Comparison of ENCODE assay signal across 8 mouse cellular contexts in genomic region chr2:25863337-25864131, GRCm38 (mm10). TPM values are rescaled to one million over a fixed set of nuclear protein-coding genes. Genes with fewer than 3 reads are reported as not detected.
DNase-seq lines count a peak whose midpoint lies in the region; ATAC-seq and TF ChIP-seq lines count a peak whose summit lies in the region.

TSS of gene Kcnt1 (plus strand) at chr2:25863734.

- no peaks in the 10 kb centered on the region for H3K9me3 ChIP-seq in heart, embryonic 12.5 days (replicated peaks)
- no peaks in the 10 kb centered on the region for H3K9me3 ChIP-seq in forebrain, postnatal 0 days (ENCODE audit: low read length)
- no peaks in the 10 kb centered on the region for H3K9me3 ChIP-seq in liver, embryonic 11.5 days (ENCODE audit: control insufficient read depth, low read length)
- H3K9me3 ChIP-seq in neural tube, embryonic 12.5 days, result no peaks in the 10 kb centered on the region

- H3K27me3 ChIP-seq in heart, embryonic 12.5 days (replicated peaks), result peaks cover 85% of the 10 kb centered on the region
- H3K27me3 ChIP-seq in forebrain, postnatal 0 days (ENCODE audit: insufficient read depth, low read length), result 0 out of 2 replicates have a peak, but pooled peaks cover 8% of the 10 kb centered on the region
- peaks cover 56% of the 10 kb centered on the region for H3K27me3 ChIP-seq in liver, embryonic 11.5 days (replicated peaks; ENCODE audit: control insufficient read depth, insufficient read depth, low read length)
- peaks cover 35% of the 10 kb centered on the region for H3K27me3 ChIP-seq in neural tube, embryonic 12.5 days (replicated peaks)

- intact Hi-C loops in gastrocnemius, postnatal 36 days (cut with DNase I), result no loop called here

- H3K4me3 ChIP-seq in heart, embryonic 12.5 days, result peak within 1 kb of the TSS; percentile 50
- peak within 1 kb of the TSS; percentile 45 for H3K4me3 ChIP-seq in forebrain, postnatal 0 days (ENCODE audit: low read depth, low read length)
- peak within 1 kb of the TSS; percentile 43 for H3K4me3 ChIP-seq in liver, embryonic 11.5 days (ENCODE audit: low read depth, low read length)
- H3K4me3 ChIP-seq in neural tube, embryonic 12.5 days, result peak within 1 kb of the TSS; percentile 55

- peaks cover 15% of the 10 kb centered on the region for H3K4me1 ChIP-seq in heart, embryonic 12.5 days (replicated peaks)
- H3K4me1 ChIP-seq in forebrain, postnatal 0 days (ENCODE audit: insufficient read depth), result 0 out of 2 replicates have a peak, but pooled peaks cover 5% of the 10 kb centered on the region
- no peaks in the 10 kb centered on the region for H3K4me1 ChIP-seq in liver, embryonic 11.5 days (replicated peaks; ENCODE audit: control insufficient read depth, insufficient read depth, low read length)
- H3K4me1 ChIP-seq in neural tube, embryonic 12.5 days, result peaks cover 27% of the 10 kb centered on the region

- WGBS in heart, embryonic 12.5 days, result under 1% methylated on average over 46 of the region's 53 CpGs
- 3% methylated on average over 38 of the region's 53 CpGs for WGBS in forebrain, postnatal 0 days
- 2% methylated on average over 51 of the region's 53 CpGs for whole genome bisulfite sequencing in liver, embryonic 11.5 days
- under 1% methylated on average over 42 of the region's 53 CpGs for WGBS in neural tube, embryonic 12.5 days

- DNase-seq in heart, adult 8-10 months (ENCODE audit: low spot score), result no peak
- peak; percentile 67 to 73 for DNase-seq in cerebellum, adult 18-20 months
- DNase-seq in forebrain, postnatal 0 days, result peak; percentile 35
- DNase-seq in kidney, adult 8-10 months, result peak; percentile 46 to 50
- DNase-seq in liver, embryonic 11.5 days (ENCODE audit: low spot score), result no peak
- DNase-seq in gastrocnemius, postnatal 36 days, result no peak

- no peak within 1 kb of the TSS for H3K27ac ChIP-seq in heart, embryonic 12.5 days (ENCODE audit: poor library complexity, severe bottlenecking)
- no peak within 1 kb of the TSS for H3K27ac ChIP-seq in forebrain, postnatal 0 days (ENCODE audit: low read depth, low read length)
- H3K27ac ChIP-seq in liver, embryonic 11.5 days (ENCODE audit: low read depth, low read length), result no peak within 1 kb of the TSS
- H3K27ac ChIP-seq in neural tube, embryonic 12.5 days, result no peak within 1 kb of the TSS

- no peaks in the 10 kb centered on the region for H3K36me3 ChIP-seq in heart, embryonic 12.5 days
- no peaks in the 10 kb centered on the region for H3K36me3 ChIP-seq in forebrain, postnatal 0 days (ENCODE audit: insufficient read depth)
- no peaks in the 10 kb centered on the region for H3K36me3 ChIP-seq in liver, embryonic 11.5 days (ENCODE audit: control insufficient read depth, insufficient read depth, low read length)
- no peaks in the 10 kb centered on the region for H3K36me3 ChIP-seq in neural tube, embryonic 12.5 days

- H3K9ac ChIP-seq in heart, embryonic 12.5 days, result peak within 1 kb of the TSS; percentile 49; the same call in 1 of the 2 replicates
- H3K9ac ChIP-seq in forebrain, postnatal 0 days, result peak within 1 kb of the TSS; percentile 23; the same call in 1 of the 2 replicates
- no peak within 1 kb of the TSS for H3K9ac ChIP-seq in liver, embryonic 11.5 days (ENCODE audit: low read depth, low read length)
- H3K9ac ChIP-seq in neural tube, embryonic 12.5 days, result peak within 1 kb of the TSS; percentile 61

- ATAC-seq in heart, embryonic 12.5 days (ENCODE audit: insufficient number of reproducible peaks, low FRiP score), result no peak
- ATAC-seq in forebrain, postnatal 0 days, result peak; percentile 36; the same call in 1 of the 2 replicates
- ATAC-seq in liver, embryonic 11.5 days (replicated peaks; ENCODE audit: low FRiP score), result no peak
- peak; percentile 44 for ATAC-seq in neural tube, embryonic 12.5 days (ENCODE audit: low FRiP score, low read depth)

- no peak for TF ChIP-seq CTCF in forebrain, postnatal 0 days (IDR thresholded peaks at IDR 0.05; ENCODE audit: low read depth)

- peak within 1 kb of the TSS; percentile 91 for H3K4me2 ChIP-seq in heart, embryonic 12.5 days
- H3K4me2 ChIP-seq in forebrain, postnatal 0 days (ENCODE audit: low read depth), result peak within 1 kb of the TSS; percentile 92
- H3K4me2 ChIP-seq in liver, embryonic 11.5 days, result peak within 1 kb of the TSS; percentile 81
- H3K4me2 ChIP-seq in neural tube, embryonic 12.5 days (replicated peaks), result peak within 1 kb of the TSS; percentile 100

RNA-seq across cellular contexts. Expression of gene Kcnt1, which starts in this region (rescaled TPM):
- not detected in 2 replicates for polyA plus RNA-seq in heart, embryonic 12.5 days (2016; fragmentation: Nextera tagmentation; extraction: Ambion mirVana)
- total RNA-seq in heart, adult 8-10 months (2022), result under 1 TPM; 0.44 to 0.90 (median 0.59) TPM
- 27.1 and 35.6 TPM in 2 replicates for total RNA-seq in forebrain, postnatal 0 days (2014; rRNA removed)
- 8.1 and 11.2 TPM in 2 replicates for polyA plus RNA-seq in forebrain, postnatal 0 days (2015; fragmentation: Nextera tagmentation; extraction: Ambion mirVana)
- 0.33 TPM in 1 of 2 replicates, not detected in the other for polyA plus RNA-seq in liver, embryonic 11.5 days (2014; fragmentation: Nextera tagmentation; extraction: Ambion mirVana)
- polyA plus RNA-seq in neural tube, embryonic 12.5 days (2016; fragmentation: Nextera tagmentation; extraction: Ambion mirVana), result 4.4 and 5.4 TPM in 2 replicates
- total RNA-seq in gastrocnemius, postnatal 36 days (2021), result under 1 TPM in 1 of 2 experiments, not detected in 1; 0.20 TPM

Comparison
In these comparisons a context has a peak if more than half of its experiments do, and no peak if none do; other contexts are left out.
1. RNA of gene Kcnt1 (total RNA-seq): 27.1 to 35.6 TPM in forebrain, postnatal 0 days; 0.44 to 0.90 TPM in heart, adult 8-10 months and 0.20 TPM in gastrocnemius, postnatal 36 days; every median in the first group is over 10 times any median in the second.
2. ATAC-seq: peak in forebrain, postnatal 0 days (single experiment) and neural tube, embryonic 12.5 days (single experiment); none in heart, embryonic 12.5 days (single experiment) and liver, embryonic 11.5 days (single experiment).
3. DNase-seq: peak in cerebellum, adult 18-20 months (2 of 2), forebrain, postnatal 0 days (single experiment) and kidney, adult 8-10 months (2 of 2); none in heart, adult 8-10 months (single experiment), liver, embryonic 11.5 days (single experiment) and gastrocnemius, postnatal 36 days (0 of 2).
4. Peak in every context shown above with its lines, with median percentiles within 50 percentile points of each other: H3K4me2 ChIP-seq and H3K4me3 ChIP-seq.